Mouse (Mus musculus): ENCODE measurements at regions not wholly inside any gene's neighbourhood (a gene's known extent, or its start where the extent isn't known, plus 50 kb on each side); places are given as distances from the start of the nearest gene placed in this dataset.

DNA sequence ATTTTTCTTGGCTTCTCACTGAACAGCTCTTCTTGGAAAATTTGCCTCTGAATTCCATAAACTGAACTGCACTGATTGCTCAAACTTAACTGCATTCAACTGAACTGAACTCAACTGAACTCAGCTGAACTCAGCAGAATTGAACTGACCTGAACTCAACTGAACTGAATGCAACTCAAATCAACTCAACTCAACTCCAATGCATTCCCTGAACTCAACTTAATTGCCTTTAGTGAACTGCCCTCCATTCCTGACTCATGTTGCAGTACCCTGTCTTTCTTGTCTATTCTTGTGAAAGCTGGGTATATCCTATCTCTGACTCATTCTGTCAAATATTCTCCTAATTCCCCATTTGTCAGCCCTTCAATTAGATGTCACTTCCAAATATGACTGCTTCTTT lies 58.0 kb upstream of the Fam84a start:
- TF ChIP-seq CTCF (IDR thresholded peaks at IDR 0.05; ENCODE audit: extremely low read depth, insufficient read length, insufficient replicate concordance, low read depth, low read length) (no peak), POLR2A (IDR thresholded peaks at IDR 0.05; ENCODE audit: low read depth, low read length) (no peak)
